Mouse (Mus musculus) heart, postnatal 10 days (tissue): ENCODE data around the gene G6pc. TPM values are rescaled to one million over a fixed set of nuclear protein-coding genes. Genes with fewer than 3 reads are reported as not detected.
"Not testable (repeated sequence)": the region's sequence is repeated elsewhere in the genome, so short reads cannot be mapped to it uniquely, and the experiment has no call there.

Experiments
- DNase-seq, 2 experiments: peaks; one replicate each; pipeline ENCODE4 v3.0.0; 2021
- intact Hi-C: fragments of 180-260 bp; cut with DNase I; formaldehyde crosslinking; loops from one replicate; pipeline ENCODE4 v1.15.1; 2025
- total RNA-seq, 2 experiments: library from RNA; stranded (reverse); gene quantifications; 2 replicates each; pipeline ENCODE4 v1.2.3; 2021

The G6pc gene
- not detected for total RNA-seq

- intact Hi-C loops = no loop called here
- DNase-seq = no peak
Measured at GRCm38 (mm10) chr11:101367326-101367935, at the start of gene G6pc. Gene G6pc, plus strand, starts transcription at chr11:101367561.

- DNase-seq = peak; percentile 84 to 88
- intact Hi-C loops = loop anchor here (1.0 kb wide), 1 partner anchor 72 kb away; no protein-coding TSS in a partner anchor
Measured at GRCm38 (mm10) chr11:101323609-101324008, 43.8 kb upstream of the G6pc start.

GRCm38 (mm10) chr11:101324763-101325162 is 42.6 kb upstream of the G6pc start, which contains the start of gene Aoc2:
Gene Aoc2, plus strand, starts transcription at chr11:101325063.
- intact Hi-C loops = no loop called here
- DNase-seq = no peak

GRCm38 (mm10) chr11:101325201-101325600 is 42.2 kb upstream of the G6pc start:
- intact Hi-C loops, DNase-seq: not testable (repeated sequence)

- intact Hi-C loops = no loop called here
- no peak for DNase-seq
Measured at GRCm38 (mm10) chr11:101326147-101326546, 41.2 kb upstream of the G6pc start.

- DNase-seq = no peak
- intact Hi-C loops = no loop called here
Measured at GRCm38 (mm10) chr11:101327311-101327710, 40.0 kb upstream of the G6pc start.

- intact Hi-C loops = no loop called here
Measured at GRCm38 (mm10) chr11:101328941-101329635, 38.3 kb upstream of the G6pc start.

GRCm38 (mm10) chr11:101330371-101330924 is 36.9 kb upstream of the G6pc start, which contains the start of gene Aoc3:
Gene Aoc3, plus strand, starts transcription at chr11:101330605.
- DNase-seq = peak; percentile 62 to 68
- intact Hi-C loops = no loop called here

More at GRCm38 (mm10) chr11:101328941-101329635, 38.3 kb upstream of the G6pc start:
- DNase-seq = peak; percentile 80 to 83

GRCm38 (mm10) chr11:101330961-101331360 is 36.4 kb upstream of the G6pc start:
- intact Hi-C loops, DNase-seq: not testable (repeated sequence)

- DNase-seq = peak; percentile 38 to 49
- intact Hi-C loops = loop anchor here (2.0 kb wide), 1 partner anchor 28 kb away; no protein-coding TSS in a partner anchor
Measured at GRCm38 (mm10) chr11:101332537-101332936, 34.8 kb upstream of the G6pc start.

GRCm38 (mm10) chr11:101334023-101334422 is 33.3 kb upstream of the G6pc start:
- DNase-seq = no peak
- intact Hi-C loops = no loop called here

- intact Hi-C loops = no loop called here
- no peak for DNase-seq
Measured at GRCm38 (mm10) chr11:101334516-101334915, 32.8 kb upstream of the G6pc start.

GRCm38 (mm10) chr11:101335685-101336084 is 31.7 kb upstream of the G6pc start:
- intact Hi-C loops = no loop called here
- DNase-seq = no peak

- intact Hi-C loops = no loop called here
- DNase-seq = no peak
Measured at GRCm38 (mm10) chr11:101338123-101338760, 29.1 kb upstream of the G6pc start.

GRCm38 (mm10) chr11:101347083-101347775 is 20.1 kb upstream of the G6pc start:
- intact Hi-C loops = no loop called here

GRCm38 (mm10) chr11:101348774-101349173 is 18.6 kb upstream of the G6pc start:
- intact Hi-C loops = no loop called here
- DNase-seq = no peak

More at GRCm38 (mm10) chr11:101347083-101347775, 20.1 kb upstream of the G6pc start:
- no peak for DNase-seq

- intact Hi-C loops = no loop called here
- DNase-seq = no peak
Measured at GRCm38 (mm10) chr11:101349216-101349615, 18.1 kb upstream of the G6pc start.

- DNase-seq = no peak
- intact Hi-C loops = no loop called here
Measured at GRCm38 (mm10) chr11:101351100-101351720, 16.2 kb upstream of the G6pc start.

- no peak for DNase-seq
- intact Hi-C loops = no loop called here
Measured at GRCm38 (mm10) chr11:101351721-101352111, 15.6 kb upstream of the G6pc start.

GRCm38 (mm10) chr11:101353436-101353835 is 13.9 kb upstream of the G6pc start:
- intact Hi-C loops = no loop called here
- DNase-seq = no peak
